Mouse (Mus musculus): ENCODE measurements around the gene Ephx1.

Gene Ephx1

GRCm38 (mm10) chr1:180934467-180935419, 86.0 kb downstream of the Ephx1 start, which contains the start of gene Lefty1:
Gene Lefty1 (plus strand): TSS chr1:180935022.
- DNase-seq = no peak

- DNase-seq = no peak
These were observed 87.0 kb downstream of the Ephx1 start for GRCm38 (mm10) chr1:180933659-180934058.

- no peak for DNase-seq
These were observed 89.6 kb downstream of the Ephx1 start for GRCm38 (mm10) chr1:180931106-180931505.

- no peak for DNase-seq
These were observed 91.1 kb downstream of the Ephx1 start for GRCm38 (mm10) chr1:180929599-180929998.

- DNase-seq = no peak
These were observed 94.4 kb downstream of the Ephx1 start for GRCm38 (mm10) chr1:180926286-180926685.

Measured in kidney, postnatal 4 days (tissue).